Mouse (Mus musculus) hindbrain, embryonic 13.5 days (tissue): Measurements from ENCODE around the gene Elane. TPM values are rescaled to one million over a fixed set of nuclear protein-coding genes. Genes with fewer than 3 reads are reported as not detected.

Experiments
- ATAC-seq: fragments of 200-750 bp; cut with Nextera tagmentation; 2 replicates; pipeline ENCODE4 v1.8.0; 2017; ENCODE audit warnings: moderate TSS enrichment; ENCODE audit not compliant: low FRiP score
- H3K27ac ChIP-seq: fragments of 300-500 bp; sonication (generic); 2 replicates; pipeline ENCODE4 v1.5.1; 2015; ENCODE audit warnings: inconsistent platforms, mild to moderate bottlenecking, moderate library complexity
- H3K27me3 ChIP-seq: fragments of 300-500 bp; sonication (generic); 2 replicates; pipeline ENCODE4 v1.6.1; 2015; ENCODE audit warnings: mild to moderate bottlenecking, inconsistent platforms
- H3K36me3 ChIP-seq: fragments of 300-500 bp; sonication (generic); 2 replicates; pipeline ENCODE4 v1.6.1; 2015; ENCODE audit warnings: mild to moderate bottlenecking, inconsistent platforms
- H3K4me1 ChIP-seq: fragments of 300-500 bp; sonication (generic); replicated peaks from 2 replicates; pipeline ENCODE4 v1.6.1; 2015; ENCODE audit warnings: inconsistent platforms
- H3K4me2 ChIP-seq: fragments of 300-500 bp; sonication (generic); 2 replicates; pipeline ENCODE4 v1.6.1; 2015; ENCODE audit warnings: inconsistent platforms, mild to moderate bottlenecking, moderate library complexity
- H3K4me3 ChIP-seq: fragments of 300-500 bp; sonication (generic); 2 replicates; pipeline ENCODE4 v1.5.1; 2015; ENCODE audit warnings: mild to moderate bottlenecking, inconsistent platforms
- H3K9ac ChIP-seq: fragments of 300-500 bp; sonication (generic); 2 replicates; pipeline ENCODE4 v1.6.1; 2015; ENCODE audit warnings: mild to moderate bottlenecking, inconsistent platforms
- H3K9me3 ChIP-seq: fragments of 300-500 bp; sonication (generic); 2 replicates; pipeline ENCODE4 v1.6.1; 2016; ENCODE audit warnings: inconsistent platforms
- WGBS: fragments of 180-500 bp; shearing (Covaris S2); methylation state at CpG from one replicate; pipeline ENCODE4 v1.1.7; 2015; 5-methylcytosine and 5-hydroxymethylcytosine counted together
- polyA plus RNA-seq: library from polyadenylated mRNA; unstranded; fragments of >200 nt; fragmentation: Nextera tagmentation; extraction: Ambion mirVana; gene quantifications from 2 replicates; pipeline ENCODE4 v1.2.1, GENCODE M21; 2015

Gene Elane
- polyA plus RNA-seq, 1 experiment from 2014 or later: 0.34 TPM

- no peaks in the 10 kb centered on the region for H3K9me3 ChIP-seq
- H3K9ac ChIP-seq: peak overlapping the region; percentile 24; the same call in 1 of the 2 replicates
- no peak overlapping the region for H3K4me2 ChIP-seq
- no peak for ATAC-seq
- no peaks in the 10 kb centered on the region for H3K27me3 ChIP-seq
- H3K4me3 ChIP-seq: no peak overlapping the region
- H3K36me3 ChIP-seq: peaks cover 81% of the 10 kb centered on the region
- WGBS: 94% methylated on average over 26 of the region's 26 CpGs
- H3K27ac ChIP-seq: peak overlapping the region; percentile 30; the same call in 1 of the 2 replicates
- peaks cover 73% of the 10 kb centered on the region for H3K4me1 ChIP-seq
Measured at GRCm38 (mm10) chr10:79860079-79860911, 25.8 kb upstream of the Elane start.

- Histone ChIP-seq H3K4me1 (peaks cover 72% of the 10 kb centered on the region), H3K36me3 (peaks cover 90% of the 10 kb centered on the region), H3K4me3 (no peak overlapping the region), H3K27me3 (no peaks in the 10 kb centered on the region), H3K9ac (no peak overlapping the region), H3K4me2 (no peak overlapping the region), H3K27ac (peak overlapping the region; percentile 30), H3K9me3 (no peaks in the 10 kb centered on the region)
- WGBS: 80% methylated on average over 25 of the region's 25 CpGs
- no peak for ATAC-seq
Measured at GRCm38 (mm10) chr10:79861230-79862048, 24.6 kb upstream of the Elane start.

- Histone ChIP-seq H3K4me1 (peaks cover 72% of the 10 kb centered on the region), H3K4me3 (no peak overlapping the region), H3K27ac (peak overlapping the region; percentile 46), H3K9ac (peak overlapping the region; percentile 2; the same call in 1 of the 2 replicates), H3K36me3 (peaks cover 92% of the 10 kb centered on the region), H3K27me3 (no peaks in the 10 kb centered on the region), H3K9me3 (no peaks in the 10 kb centered on the region), H3K4me2 (no peak overlapping the region)
- ATAC-seq: no peak
- WGBS: 79% methylated on average over 23 of the region's 23 CpGs
Measured at GRCm38 (mm10) chr10:79862049-79862788, 23.8 kb upstream of the Elane start.

- peaks cover 88% of the 10 kb centered on the region for H3K36me3 ChIP-seq
- H3K27ac ChIP-seq: 0 out of 2 replicates have a peak overlapping the region, but pooled peaks have one; percentile 46
- ATAC-seq: no peak
- H3K4me2 ChIP-seq: no peak overlapping the region
- no peaks in the 10 kb centered on the region for H3K9me3 ChIP-seq
- WGBS: 78% methylated on average over 10 of the region's 10 CpGs
- no peaks in the 10 kb centered on the region for H3K27me3 ChIP-seq
- peaks cover 69% of the 10 kb centered on the region for H3K4me1 ChIP-seq
- H3K4me3 ChIP-seq: no peak overlapping the region
- H3K9ac ChIP-seq: no peak overlapping the region
Measured at GRCm38 (mm10) chr10:79862925-79863324, 23.1 kb upstream of the Elane start.

GRCm38 (mm10) chr10:79864351-79865188 lies 21.5 kb upstream of the Elane start:
- no peak overlapping the region for H3K4me3 ChIP-seq
- ATAC-seq: 0 out of 2 replicates have a peak, but pooled peaks have one; percentile 17
- no peak overlapping the region for H3K4me2 ChIP-seq
- peaks cover 88% of the 10 kb centered on the region for H3K36me3 ChIP-seq
- H3K9me3 ChIP-seq: no peaks in the 10 kb centered on the region
- H3K9ac ChIP-seq: 0 out of 2 replicates have a peak overlapping the region, but pooled peaks have one; percentile 46
- H3K4me1 ChIP-seq: peaks cover 62% of the 10 kb centered on the region
- H3K27me3 ChIP-seq: no peaks in the 10 kb centered on the region
- H3K27ac ChIP-seq: peak overlapping the region; percentile 61
- WGBS: 58% methylated on average over 10 of the region's 10 CpGs

- H3K36me3 ChIP-seq: peaks cover 88% of the 10 kb centered on the region
- H3K4me3 ChIP-seq: no peak overlapping the region
- H3K9ac ChIP-seq: 0 out of 2 replicates have a peak overlapping the region, but pooled peaks have one; percentile 46
- no peak overlapping the region for H3K4me2 ChIP-seq
- H3K4me1 ChIP-seq: peaks cover 62% of the 10 kb centered on the region
- 70% methylated on average over 12 of the region's 12 CpGs for WGBS
- H3K27me3 ChIP-seq: no peaks in the 10 kb centered on the region
- H3K27ac ChIP-seq: peak overlapping the region; percentile 61
- H3K9me3 ChIP-seq: no peaks in the 10 kb centered on the region
- ATAC-seq: no peak
Measured at GRCm38 (mm10) chr10:79865189-79865601, 20.9 kb upstream of the Elane start.

GRCm38 (mm10) chr10:79865801-79866295 lies 20.2 kb upstream of the Elane start:
- H3K4me1 ChIP-seq: peaks cover 64% of the 10 kb centered on the region

GRCm38 (mm10) chr10:79866601-79867000 lies 19.4 kb upstream of the Elane start:
- no peak overlapping the region for H3K4me3 ChIP-seq
- H3K36me3 ChIP-seq: peaks cover 86% of the 10 kb centered on the region
- H3K9ac ChIP-seq: 0 out of 2 replicates have a peak overlapping the region, but pooled peaks have one; percentile 8
- 0 out of 2 replicates have a peak overlapping the region, but pooled peaks have one; percentile 61 for H3K27ac ChIP-seq
- 82% methylated on average over 11 of the region's 11 CpGs for WGBS
- H3K9me3 ChIP-seq: no peaks in the 10 kb centered on the region
- ATAC-seq: no peak
- no peak overlapping the region for H3K4me2 ChIP-seq
- no peaks in the 10 kb centered on the region for H3K27me3 ChIP-seq
- peaks cover 66% of the 10 kb centered on the region for H3K4me1 ChIP-seq

More at GRCm38 (mm10) chr10:79865801-79866295, 20.2 kb upstream of the Elane start:
- no peaks in the 10 kb centered on the region for H3K9me3 ChIP-seq
- H3K4me3 ChIP-seq: no peak overlapping the region
- peaks cover 86% of the 10 kb centered on the region for H3K36me3 ChIP-seq
- ATAC-seq: peak; percentile 5; the same call in 1 of the 2 replicates
- H3K27me3 ChIP-seq: no peaks in the 10 kb centered on the region
- no peak overlapping the region for H3K4me2 ChIP-seq
- H3K9ac ChIP-seq: peak overlapping the region; percentile 46; the same call in 1 of the 2 replicates
- WGBS: 72% methylated on average over 19 of the region's 19 CpGs
- H3K27ac ChIP-seq: peak overlapping the region; percentile 61

- 93% methylated on average over 8 of the region's 8 CpGs for WGBS
- H3K9ac ChIP-seq: peak overlapping the region; percentile 97; the same call in 1 of the 2 replicates
- no peaks in the 10 kb centered on the region for H3K27me3 ChIP-seq
Measured at GRCm38 (mm10) chr10:79871845-79872244, 14.2 kb upstream of the Elane start.

GRCm38 (mm10) chr10:79872862-79873261 lies 13.2 kb upstream of the Elane start:
- Histone ChIP-seq H3K4me2 (peak overlapping the region; percentile 98), H3K27ac (peak overlapping the region; percentile 96), H3K9ac (peak overlapping the region; percentile 97), H3K9me3 (no peaks in the 10 kb centered on the region), H3K27me3 (no peaks in the 10 kb centered on the region), H3K4me1 (peaks cover 56% of the 10 kb centered on the region), H3K36me3 (peaks cover 34% of the 10 kb centered on the region), H3K4me3 (peak overlapping the region; percentile 63)
- 42% methylated on average over 3 of the region's 3 CpGs for WGBS
- ATAC-seq: no peak

More at GRCm38 (mm10) chr10:79871845-79872244, 14.2 kb upstream of the Elane start:
- ATAC-seq: no peak
- Histone ChIP-seq H3K27ac (no peak overlapping the region), H3K9me3 (no peaks in the 10 kb centered on the region), H3K4me1 (peaks cover 64% of the 10 kb centered on the region), H3K36me3 (peaks cover 42% of the 10 kb centered on the region), H3K4me3 (peak overlapping the region; percentile 63), H3K4me2 (peak overlapping the region; percentile 98)
